Comparison of ENCODE assay signal across 24 mouse cellular contexts in the genomic region with DNA sequence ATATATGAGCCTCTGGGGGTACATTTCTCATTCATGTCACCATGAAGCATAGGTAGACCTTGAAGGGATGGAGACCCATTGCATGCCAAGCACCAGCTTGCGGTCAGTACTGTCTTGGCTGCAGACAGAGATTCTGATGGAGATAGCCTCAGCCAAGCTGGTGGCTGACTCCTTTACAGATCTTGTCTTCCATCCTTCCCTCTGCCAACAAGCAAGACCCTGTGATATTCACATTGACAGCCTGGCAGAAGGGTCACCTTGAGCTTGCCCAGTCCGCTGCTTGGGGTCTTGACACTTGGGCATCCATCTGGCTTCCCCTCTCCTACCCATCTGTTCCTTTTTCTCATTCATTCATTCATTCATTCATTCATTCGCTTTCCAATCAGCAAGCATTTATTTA.
"Had no signal": no experiment of that assay in that cellular context is flagged by ENCODE, and none has a peak within 500 bp of the region (broad histone marks: within the 10 kb centered on the region; RNA-seq: fewer than 3 reads in every experiment).

No protein-coding gene starts in this region.

- H3K27me3 ChIP-seq: kidney, embryonic 15.5 days; limb, embryonic 15.5 days; neural tube, embryonic 12.5 days; neural tube, embryonic 15.5 days; stomach, embryonic 15.5 days had no signal

- H3K4me1 ChIP-seq: limb, embryonic 12.5 days; midbrain, embryonic 10.5 days; neural tube, embryonic 12.5 days; stomach, embryonic 15.5 days had no signal

- H3K27ac ChIP-seq: left cerebral cortex, adult 2 months; limb, embryonic 12.5 days; limb, embryonic 15.5 days; liver, embryonic 14.5 days; midbrain, embryonic 10.5 days; neural tube, embryonic 12.5 days; neural tube, embryonic 15.5 days; stomach, embryonic 15.5 days had no signal

- H3K4me3 ChIP-seq: kidney, embryonic 15.5 days; left cerebral cortex, adult 2 months; limb, embryonic 12.5 days; limb, embryonic 15.5 days; midbrain, embryonic 10.5 days; neural tube, embryonic 12.5 days; neural tube, embryonic 15.5 days; stomach, embryonic 15.5 days had no signal

- DNase-seq: kidney, adult 8-10 months; kidney, postnatal 10 days; kidney, postnatal 36 days; layer of hippocampus, adult 9-11 months; liver, postnatal 0 days; lung, embryonic 14.5 days; lung, postnatal 10 days; lung, postnatal 4 days; midbrain, embryonic 14.5 days; retina, postnatal 1 day; right cerebral cortex, postnatal 25 days; spleen, adult 18-20 months; thymus, postnatal 25 days had no signal

- H3K36me3 ChIP-seq: kidney, embryonic 15.5 days; limb, embryonic 12.5 days; limb, embryonic 15.5 days; midbrain, embryonic 10.5 days; neural tube, embryonic 12.5 days; neural tube, embryonic 15.5 days; stomach, embryonic 15.5 days had no signal

- H3K4me2 ChIP-seq: kidney, embryonic 15.5 days; limb, embryonic 12.5 days; limb, embryonic 15.5 days; liver, embryonic 11.5 days; lung, embryonic 14.5 days; neural tube, embryonic 12.5 days; neural tube, embryonic 15.5 days; stomach, embryonic 15.5 days had no signal

- H3K9ac ChIP-seq: kidney, embryonic 15.5 days; limb, embryonic 12.5 days; limb, embryonic 15.5 days; liver, embryonic 14.5 days; liver, postnatal 0 days; lung, embryonic 14.5 days; neural tube, embryonic 12.5 days; neural tube, embryonic 15.5 days; stomach, embryonic 15.5 days had no signal

- H3K9me3 ChIP-seq: kidney, embryonic 15.5 days; limb, embryonic 12.5 days; limb, embryonic 15.5 days; midbrain, embryonic 10.5 days; neural tube, embryonic 12.5 days; neural tube, embryonic 15.5 days; stomach, embryonic 15.5 days had no signal

- ATAC-seq: intestine, postnatal 0 days; liver, postnatal 0 days had no signal
